Mouse (Mus musculus) induced T-regulatory cell, adult 2 months (primary cell): ENCODE measurements around the gene Creb3l1.

Source experiments
- DNase-seq: peaks from one replicate; pipeline ENCODE4 v3.0.0-alpha.2; 2012; ENCODE audit warnings: low read depth

The Creb3l1 gene

GRCm38 (mm10) chr2:91997905-91998608 is 26.2 kb downstream of the Creb3l1 start:
- DNase-seq, result no peak

GRCm38 (mm10) chr2:91996006-91996405 is 28.3 kb downstream of the Creb3l1 start:
- DNase-seq, result no peak

GRCm38 (mm10) chr2:91993409-91993808 is 30.9 kb downstream of the Creb3l1 start:
- no peak for DNase-seq

- peak; percentile 61 for DNase-seq
Observed at GRCm38 (mm10) chr2:91989750-91990149, 34.6 kb downstream of the Creb3l1 start.

- peak; percentile 91 for DNase-seq
Observed at GRCm38 (mm10) chr2:91987542-91987941, 36.8 kb downstream of the Creb3l1 start.

- peak; percentile 62 for DNase-seq
Observed at GRCm38 (mm10) chr2:91986071-91986470, 38.2 kb downstream of the Creb3l1 start.

GRCm38 (mm10) chr2:91984906-91985525 is 39.3 kb downstream of the Creb3l1 start:
- DNase-seq, result peak; percentile 59

- DNase-seq, result peak; percentile 90
Observed at GRCm38 (mm10) chr2:91984439-91984838, 39.9 kb downstream of the Creb3l1 start.

GRCm38 (mm10) chr2:91980830-91981229 is 43.5 kb downstream of the Creb3l1 start:
- DNase-seq, result no peak

- no peak for DNase-seq
Observed at GRCm38 (mm10) chr2:91980245-91980644, 44.1 kb downstream of the Creb3l1 start.

GRCm38 (mm10) chr2:91978547-91978946 is 45.8 kb downstream of the Creb3l1 start:
- DNase-seq, result no peak

GRCm38 (mm10) chr2:91977960-91978359 is 46.3 kb downstream of the Creb3l1 start:
- peak; percentile 49 for DNase-seq

- DNase-seq, result peak; percentile 68
Observed at GRCm38 (mm10) chr2:91975581-91976541, 48.4 kb downstream of the Creb3l1 start, which contains the start of gene Dgkz. Dgkz (minus strand) TSS chr2:91975864.

- no peak for DNase-seq
Observed at GRCm38 (mm10) chr2:91973416-91974135, 50.7 kb downstream of the Creb3l1 start.

GRCm38 (mm10) chr2:91972121-91972566 is 52.2 kb downstream of the Creb3l1 start:
- DNase-seq, result peak; percentile 45

- DNase-seq, result no peak
Observed at GRCm38 (mm10) chr2:91971231-91972097, 52.8 kb downstream of the Creb3l1 start.

GRCm38 (mm10) chr2:91967962-91968361 is 56.3 kb downstream of the Creb3l1 start:
- no peak for DNase-seq

- DNase-seq, result no peak
Observed at GRCm38 (mm10) chr2:91966367-91966766, 57.9 kb downstream of the Creb3l1 start.

- no peak for DNase-seq
Observed at GRCm38 (mm10) chr2:91965417-91965816, 58.9 kb downstream of the Creb3l1 start.

GRCm38 (mm10) chr2:91964610-91965204 is 59.6 kb downstream of the Creb3l1 start:
- DNase-seq, result peak; percentile 63
